Mouse (Mus musculus) liver, embryonic 14.5 days (tissue): ENCODE measurements at regions not wholly inside any gene's neighbourhood (a gene's known extent, or its start where the extent isn't known, plus 50 kb on each side); places are given as distances from the start of the nearest gene placed in this dataset.

ENCODE experiments used
- CTCF ChIP-seq: IDR thresholded peaks from 2 replicates; pipeline ENCODE4 v1.5.1; 2016; ENCODE audit warnings: antibody characterized with exemption, low read depth, control low read depth
- EP300 ChIP-seq: IDR thresholded peaks from 2 replicates; pipeline ENCODE4 v1.6.1; 2016; ENCODE audit warnings: antibody characterized with exemption, low read depth

DNA sequence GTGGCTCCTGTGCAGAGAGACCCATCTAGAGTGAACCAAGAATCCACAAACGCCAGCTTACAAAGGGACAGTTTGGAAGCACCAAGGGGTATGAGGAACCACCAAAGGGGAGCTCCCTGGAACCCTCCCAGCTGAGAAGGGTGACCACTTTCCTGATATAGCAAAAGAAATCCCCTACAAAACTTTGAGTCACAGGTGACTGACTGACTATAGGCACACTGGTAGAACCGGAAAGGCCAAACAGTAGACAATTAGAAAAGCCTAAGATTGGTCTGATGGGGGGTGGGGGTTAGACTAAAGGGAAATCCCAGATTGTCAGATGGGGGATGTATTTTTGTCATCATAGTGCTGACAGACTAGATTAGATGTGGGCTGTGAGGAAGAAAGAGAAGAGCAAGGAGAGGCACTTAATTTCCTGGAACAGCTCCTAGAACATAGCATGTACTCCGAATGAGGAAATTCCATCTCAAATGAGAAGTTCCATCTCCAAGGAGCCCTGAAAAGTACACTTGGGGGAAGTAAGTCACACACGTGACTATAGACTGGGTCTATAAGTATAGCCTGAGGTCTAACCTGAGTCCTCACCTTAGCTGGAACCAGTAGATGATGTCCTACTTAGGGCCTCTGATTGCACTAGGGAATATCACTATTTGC is 302.4 kb upstream of the Atp2b1 start:
- no peak for TF ChIP-seq CTCF
- no peak for TF ChIP-seq EP300
